In the genomic region with DNA sequence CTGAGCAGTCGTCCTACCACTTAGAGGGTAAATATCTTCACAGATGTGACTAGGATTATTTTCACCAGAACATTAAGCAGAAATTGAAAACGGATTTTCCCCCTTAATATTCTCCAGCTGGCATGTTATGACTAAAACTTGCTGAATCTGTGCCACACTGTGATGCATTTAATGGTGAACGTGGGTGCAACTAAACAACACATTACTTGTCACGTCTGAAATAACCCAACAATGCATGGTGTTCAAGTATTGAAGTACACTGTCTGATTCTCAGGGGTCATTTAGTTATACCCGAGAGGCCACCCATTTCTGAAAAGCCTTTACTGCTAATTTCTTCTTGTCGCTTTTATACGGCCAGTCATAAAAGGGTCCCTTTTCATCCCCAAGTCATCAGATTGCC, we compare ENCODE assay signal across 16 mouse cellular contexts.
"Had no signal": no experiment of that assay in that cellular context is flagged by ENCODE, and none has a peak within 500 bp of the region (broad histone marks: within the 10 kb centered on the region; RNA-seq: fewer than 3 reads in every experiment).

No protein-coding gene starts in this region.

- H3K9me3 ChIP-seq: kidney, embryonic 15.5 days; midbrain, embryonic 12.5 days; neural tube, embryonic 12.5 days had no signal

- H3K27ac ChIP-seq: kidney, embryonic 15.5 days; left cerebral cortex, adult 2 months; liver, embryonic 14.5 days; macrophage; midbrain, embryonic 12.5 days; neural tube, embryonic 12.5 days had no signal

- DNase-seq: kidney, adult 8-10 months; kidney, postnatal 14 days; kidney, postnatal 4 days; layer of hippocampus, postnatal 36 days; liver, postnatal 0 days; lung, embryonic 14.5 days; thymus, adult 18-20 months; thymus, postnatal 36 days had no signal

- ATAC-seq: liver, postnatal 0 days; lung, postnatal 0 days had no signal

- H3K36me3 ChIP-seq: kidney, embryonic 15.5 days; midbrain, embryonic 12.5 days; neural tube, embryonic 12.5 days had no signal

- H3K4me3 ChIP-seq: kidney, embryonic 15.5 days; left cerebral cortex, adult 2 months; midbrain, embryonic 12.5 days; neural tube, embryonic 12.5 days had no signal

- H3K4me1 ChIP-seq: kidney, embryonic 15.5 days; neural tube, embryonic 12.5 days had no signal

- H3K27me3 ChIP-seq: kidney, embryonic 15.5 days; midbrain, embryonic 12.5 days; neural tube, embryonic 12.5 days had no signal

- H3K4me2 ChIP-seq: kidney, embryonic 15.5 days; liver, embryonic 11.5 days; lung, embryonic 14.5 days; midbrain, embryonic 12.5 days; neural tube, embryonic 12.5 days had no signal

- H3K9ac ChIP-seq: kidney, embryonic 15.5 days; liver, embryonic 14.5 days; liver, postnatal 0 days; lung, embryonic 14.5 days; midbrain, embryonic 12.5 days; neural tube, embryonic 12.5 days had no signal
